Mouse (Mus musculus) testis, postnatal 14 days (tissue): ENCODE measurements around the gene Rfc2.

ENCODE experiments used
- DNase-seq: peaks from one replicate; pipeline ENCODE4 v3.0.0; 2021; ENCODE audit warnings: low spot score

The Rfc2 gene

DNA sequence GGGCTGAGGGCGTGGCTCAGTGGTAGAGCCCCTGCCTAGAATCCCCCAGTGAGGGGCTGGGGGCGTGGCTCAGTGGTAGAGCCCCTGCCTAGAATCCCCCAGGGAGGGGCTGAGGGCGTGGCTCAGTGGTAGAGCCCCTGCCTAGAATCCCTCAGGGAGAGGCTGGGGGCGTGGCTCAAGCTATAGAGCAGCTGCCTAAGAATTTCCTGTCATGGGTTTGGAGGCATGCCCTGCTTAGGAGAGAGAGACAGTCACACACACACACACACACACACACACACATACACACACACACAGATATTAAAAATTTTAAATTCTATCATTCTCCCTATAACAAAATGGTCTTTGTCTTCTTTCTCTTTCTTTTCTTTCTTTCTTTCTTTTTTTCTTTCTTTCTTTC lies 67.8 kb downstream of the Rfc2 start:
- peak; percentile 35 for DNase-seq

DNA sequence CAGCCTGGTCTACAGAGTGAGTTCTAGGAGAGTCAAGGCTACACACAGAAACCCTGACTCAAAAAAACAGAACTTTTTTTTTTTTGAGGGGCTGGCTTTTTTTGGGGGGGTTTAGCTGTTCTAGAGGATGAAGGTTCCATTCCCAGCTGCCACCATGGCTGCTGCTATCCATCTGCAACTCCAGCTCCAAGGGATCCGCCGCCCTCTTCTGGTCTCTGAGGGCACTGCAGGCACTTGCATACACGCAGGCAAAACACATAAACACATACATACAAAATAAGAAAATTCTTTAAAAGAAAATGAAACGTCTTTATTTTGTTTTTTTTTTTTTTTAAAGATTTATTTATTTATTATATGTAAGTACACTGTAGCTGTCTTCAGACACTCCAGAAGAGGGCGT lies 69.8 kb downstream of the Rfc2 start:
- DNase-seq = peak; percentile 53
